Mouse (Mus musculus): ENCODE measurements around the gene Dpysl5. TPM values are rescaled to one million over a fixed set of nuclear protein-coding genes. Genes with fewer than 3 reads are reported as not detected.

Dpysl5 gene
- total and polyA plus RNA-seq, 2 experiments from 2014 or later, result 290 to 315 TPM

DNA sequence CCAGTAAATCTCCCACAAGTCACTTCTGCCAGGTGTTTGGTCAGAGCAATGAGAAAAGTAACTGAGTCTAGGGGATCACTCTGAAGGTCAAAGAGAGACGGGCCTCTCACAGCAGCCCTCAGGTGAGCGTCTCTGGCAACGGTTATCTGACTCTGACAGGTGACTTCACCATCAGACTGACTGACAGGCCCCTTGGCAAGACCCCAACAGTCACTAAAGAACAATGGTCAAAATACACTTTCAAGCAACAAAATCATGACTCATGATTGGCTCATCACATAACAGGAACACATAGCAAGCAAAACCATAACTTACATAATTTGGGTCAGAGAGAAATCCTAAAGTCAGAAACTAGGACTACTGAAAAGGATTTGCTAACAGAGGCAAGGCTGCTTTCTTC, 9.5 kb upstream of the Dpysl5 start:
- Histone ChIP-seq H3K9me3 (ENCODE audit: low read length) (no peaks in the 10 kb centered on the region), H3K4me1 (ENCODE audit: insufficient read depth) (no peaks in the 10 kb centered on the region), H3K27me3 (ENCODE audit: insufficient read depth, low read length) (no peaks in the 10 kb centered on the region), H3K9ac (no peak overlapping the region), H3K27ac (ENCODE audit: low read depth, low read length) (no peak overlapping the region), H3K4me2 (ENCODE audit: low read depth) (no peak overlapping the region), H3K36me3 (ENCODE audit: insufficient read depth) (no peaks in the 10 kb centered on the region), H3K4me3 (ENCODE audit: low read depth, low read length) (no peak overlapping the region)
- WGBS, result 83% methylated on average over 3 of the region's 3 CpGs
- TF ChIP-seq CTCF (IDR thresholded peaks at IDR 0.05; ENCODE audit: low read depth), result no peak
- DNase-seq, result no peak
- no peak for ATAC-seq

GRCm38 (mm10) chr5:30709744-30710383, 1.5 kb upstream of the Dpysl5 start:
- H3K4me2 ChIP-seq (ENCODE audit: low read depth), result peak overlapping the region; percentile 71
- no peak overlapping the region for H3K9ac ChIP-seq
- DNase-seq (peak; percentile 95), ATAC-seq (no peak)
- no peaks in the 10 kb centered on the region for H3K4me1 ChIP-seq (ENCODE audit: insufficient read depth)
- H3K36me3 ChIP-seq (ENCODE audit: insufficient read depth), result no peaks in the 10 kb centered on the region
- 10% methylated on average over 13 of the region's 13 CpGs for WGBS
- no peaks in the 10 kb centered on the region for H3K27me3 ChIP-seq (ENCODE audit: insufficient read depth, low read length)
- H3K9me3 ChIP-seq (ENCODE audit: low read length), result no peaks in the 10 kb centered on the region
- H3K27ac ChIP-seq (ENCODE audit: low read depth, low read length), result no peak overlapping the region
- no peak overlapping the region for H3K4me3 ChIP-seq (ENCODE audit: low read depth, low read length)
- peak; percentile 83 for TF ChIP-seq CTCF (IDR thresholded peaks at IDR 0.05; ENCODE audit: low read depth)

GRCm38 (mm10) chr5:30710486-30710885, 878 bp upstream of the Dpysl5 start:
- Histone ChIP-seq H3K27me3 (ENCODE audit: insufficient read depth, low read length) (no peaks in the 10 kb centered on the region), H3K36me3 (ENCODE audit: insufficient read depth) (no peaks in the 10 kb centered on the region), H3K4me3 (ENCODE audit: low read depth, low read length) (peak overlapping the region; percentile 83), H3K27ac (ENCODE audit: low read depth, low read length) (peak overlapping the region; percentile 97), H3K4me1 (ENCODE audit: insufficient read depth) (no peaks in the 10 kb centered on the region), H3K4me2 (ENCODE audit: low read depth) (peak overlapping the region; percentile 71), H3K9me3 (ENCODE audit: low read length) (no peaks in the 10 kb centered on the region), H3K9ac (peak overlapping the region; percentile 97; the same call in 1 of the 2 replicates)
- no peak for DNase-seq
- WGBS, result 22% methylated on average over 8 of the region's 8 CpGs
- no peak for ATAC-seq
- no peak for TF ChIP-seq CTCF (IDR thresholded peaks at IDR 0.05; ENCODE audit: low read depth)

DNA sequence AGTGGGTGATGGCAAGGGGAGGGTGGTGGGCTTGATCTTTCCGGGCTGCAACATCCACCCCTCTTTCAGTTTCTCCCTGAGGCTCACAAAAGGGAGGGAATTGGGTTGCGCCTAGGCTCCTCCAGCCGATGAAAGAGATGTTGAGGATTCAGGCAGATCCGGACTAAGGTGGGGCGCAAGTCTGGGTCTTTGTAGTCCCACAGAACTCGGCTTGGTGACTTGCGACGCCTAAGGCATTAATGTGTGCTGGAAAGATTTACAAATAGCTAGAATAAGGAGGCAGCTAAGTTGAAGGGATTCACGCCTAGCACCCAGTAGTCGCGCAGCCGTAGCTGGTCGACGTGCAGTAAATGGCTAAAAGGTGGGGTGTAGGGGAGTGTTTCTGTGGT, 632 bp downstream of the Dpysl5 start:
- no peak for TF ChIP-seq CTCF (IDR thresholded peaks at IDR 0.05; ENCODE audit: low read depth)
- peak; percentile 8 for ATAC-seq
- H3K36me3 ChIP-seq (ENCODE audit: insufficient read depth), result no peaks in the 10 kb centered on the region
- H3K4me2 ChIP-seq (ENCODE audit: low read depth), result peak overlapping the region; percentile 71
- no peaks in the 10 kb centered on the region for H3K27me3 ChIP-seq (ENCODE audit: insufficient read depth, low read length)
- 3% methylated on average over 14 of the region's 14 CpGs for WGBS
- H3K9ac ChIP-seq, result peak overlapping the region; percentile 97
- H3K4me3 ChIP-seq (ENCODE audit: low read depth, low read length), result peak overlapping the region; percentile 83
- no peaks in the 10 kb centered on the region for H3K4me1 ChIP-seq (ENCODE audit: insufficient read depth)
- peak overlapping the region; percentile 97 for H3K27ac ChIP-seq (ENCODE audit: low read depth, low read length)
- no peak for DNase-seq
- no peaks in the 10 kb centered on the region for H3K9me3 ChIP-seq (ENCODE audit: low read length)

GRCm38 (mm10) chr5:30712441-30713298, 1.3 kb downstream of the Dpysl5 start:
- Histone ChIP-seq H3K4me2 (ENCODE audit: low read depth) (peak overlapping the region; percentile 71), H3K9ac (peak overlapping the region; percentile 97), H3K36me3 (ENCODE audit: insufficient read depth) (no peaks in the 10 kb centered on the region), H3K27me3 (ENCODE audit: insufficient read depth, low read length) (no peaks in the 10 kb centered on the region), H3K27ac (ENCODE audit: low read depth, low read length) (peak overlapping the region; percentile 97), H3K4me3 (ENCODE audit: low read depth, low read length) (peak overlapping the region; percentile 83), H3K4me1 (ENCODE audit: insufficient read depth) (no peaks in the 10 kb centered on the region), H3K9me3 (ENCODE audit: low read length) (no peaks in the 10 kb centered on the region)
- DNase-seq (peak; percentile 85), ATAC-seq (peak; percentile 61)
- TF ChIP-seq CTCF (IDR thresholded peaks at IDR 0.05; ENCODE audit: low read depth), result peak; percentile 20; the same call in 1 of the 2 replicates
- WGBS, result 3% methylated on average over 43 of the region's 43 CpGs

DNA sequence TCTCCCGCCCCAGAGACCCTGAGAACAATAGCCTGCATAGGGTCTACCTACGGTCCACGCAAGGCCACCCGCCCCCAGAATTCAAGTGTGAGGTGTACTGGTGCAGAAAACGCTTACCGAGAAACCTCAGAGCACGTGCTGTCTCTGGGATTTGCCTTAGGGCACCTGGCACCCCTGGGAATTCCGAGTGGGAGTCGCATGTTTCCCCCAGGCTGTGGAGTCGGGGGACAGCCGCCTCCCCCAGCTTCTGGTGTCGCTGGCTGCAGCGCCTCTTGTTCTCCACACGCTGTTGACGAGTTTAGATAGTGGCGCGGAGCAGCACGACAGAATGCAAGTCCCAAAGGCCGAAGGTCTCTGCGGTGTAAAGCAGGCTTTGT, 1.9 kb downstream of the Dpysl5 start:
- Histone ChIP-seq H3K4me1 (ENCODE audit: insufficient read depth) (peaks cover 4% of the 10 kb centered on the region; the same call in 1 of the 2 replicates), H3K9me3 (ENCODE audit: low read length) (no peaks in the 10 kb centered on the region), H3K27ac (ENCODE audit: low read depth, low read length) (peak overlapping the region; percentile 97), H3K4me2 (ENCODE audit: low read depth) (peak overlapping the region; percentile 71), H3K36me3 (ENCODE audit: insufficient read depth) (no peaks in the 10 kb centered on the region), H3K9ac (peak overlapping the region; percentile 97), H3K4me3 (ENCODE audit: low read depth, low read length) (peak overlapping the region; percentile 83), H3K27me3 (ENCODE audit: insufficient read depth, low read length) (no peaks in the 10 kb centered on the region)
- peak; percentile 74 for DNase-seq
- peak; percentile 30; the same call in 1 of the 2 replicates for TF ChIP-seq CTCF (IDR thresholded peaks at IDR 0.05; ENCODE audit: low read depth)
- 1% methylated on average over 20 of the region's 20 CpGs for WGBS
- ATAC-seq, result peak; percentile 7

- no peak for TF ChIP-seq CTCF (IDR thresholded peaks at IDR 0.05; ENCODE audit: low read depth)
- Histone ChIP-seq H3K27me3 (ENCODE audit: insufficient read depth, low read length) (no peaks in the 10 kb centered on the region), H3K4me2 (ENCODE audit: low read depth) (peak overlapping the region; percentile 71), H3K4me3 (ENCODE audit: low read depth, low read length) (peak overlapping the region; percentile 83), H3K27ac (ENCODE audit: low read depth, low read length) (peak overlapping the region; percentile 97), H3K9ac (peak overlapping the region; percentile 97), H3K4me1 (ENCODE audit: insufficient read depth) (peaks cover 8% of the 10 kb centered on the region; the same call in 1 of the 2 replicates), H3K9me3 (ENCODE audit: low read length) (no peaks in the 10 kb centered on the region), H3K36me3 (ENCODE audit: insufficient read depth) (no peaks in the 10 kb centered on the region)
- ATAC-seq, result no peak
- WGBS, result 10% methylated on average over 11 of the region's 11 CpGs
- no peak for DNase-seq
Measured at GRCm38 (mm10) chr5:30713691-30714090, 2.3 kb downstream of the Dpysl5 start.

Measured in forebrain, postnatal 0 days (tissue).